Mouse (Mus musculus) testis, adult 2 months (tissue): ENCODE results near the gene Glb1l. TPM values are rescaled to one million over a fixed set of nuclear protein-coding genes. Genes with fewer than 3 reads are reported as not detected.

Source experiments
- H3K27ac ChIP-seq: fragments of 200-500 bp; 2 replicates; pipeline ENCODE4 v1.5.1; 2012; ENCODE audit warnings: low read depth, low read length; ENCODE audit not compliant: control insufficient read depth, insufficient read depth
- H3K27me3 ChIP-seq: fragments of 200-500 bp; 2 replicates; pipeline ENCODE4 v1.6.1; 2012; ENCODE audit warnings: mild to moderate bottlenecking, low read length, moderate library complexity; ENCODE audit not compliant: control insufficient read depth, insufficient read depth
- H3K36me3 ChIP-seq: fragments of 200-500 bp; 2 replicates; pipeline ENCODE4 v1.6.1; 2012; ENCODE audit warnings: mild to moderate bottlenecking, low read length; ENCODE audit not compliant: control insufficient read depth, insufficient read depth
- H3K4me1 ChIP-seq: fragments of 200-500 bp; 2 replicates; pipeline ENCODE4 v1.6.1; 2012; ENCODE audit warnings: low read length; ENCODE audit not compliant: control insufficient read depth, insufficient read depth
- H3K4me3 ChIP-seq: fragments of 200-500 bp; 2 replicates; pipeline ENCODE4 v1.5.1; 2012; ENCODE audit warnings: low read depth, mild to moderate bottlenecking, low read length, moderate library complexity, mixed read lengths; ENCODE audit not compliant: control insufficient read depth
- CTCF ChIP-seq: fragments of 200-500 bp; IDR thresholded peaks from 2 replicates; pipeline ENCODE4 v1.5.1; 2012; ENCODE audit warnings: low read depth, mild to moderate bottlenecking, inconsistent platforms, low read length, moderate library complexity; ENCODE audit not compliant: control insufficient read depth, insufficient read depth, insufficient replicate concordance
- POLR2A ChIP-seq: fragments of 200-500 bp; IDR thresholded peaks from 2 replicates; pipeline ENCODE4 v1.6.1; 2012; ENCODE audit warnings: low read depth, mild to moderate bottlenecking, inconsistent platforms, low read length, moderate library complexity; ENCODE audit not compliant: control insufficient read depth
- polyA plus RNA-seq: library from polyadenylated mRNA; depleted of rRNA; stranded (reverse); fragments of >200 nt; gene quantifications from 2 replicates; pipeline ENCODE4 v1.2.3, GENCODE M21; 2012; rRNA removed

Glb1l gene
- polyA plus RNA-seq, 1 experiment: 129 TPM

GRCm38 (mm10) chr1:75155837-75156236, 54.8 kb downstream of the Glb1l start:
- Histone ChIP-seq H3K27ac (no peak overlapping the region), H3K4me3 (no peak overlapping the region), H3K36me3 (no peaks in the 10 kb centered on the region), H3K27me3 (no peaks in the 10 kb centered on the region), H3K4me1 (no peaks in the 10 kb centered on the region)
- TF ChIP-seq CTCF: no peak
- no peak for TF ChIP-seq POLR2A

- no peak for TF ChIP-seq POLR2A
- no peak for TF ChIP-seq CTCF
- no peak overlapping the region for H3K4me3 ChIP-seq
- no peak overlapping the region for H3K27ac ChIP-seq
- peaks cover 5% of the 10 kb centered on the region for H3K4me1 ChIP-seq
- no peaks in the 10 kb centered on the region for H3K27me3 ChIP-seq
- H3K36me3 ChIP-seq: peaks cover 5% of the 10 kb centered on the region
These were observed 61.9 kb downstream of the Glb1l start for GRCm38 (mm10) chr1:75148727-75149126.

Other genes starting within 250 kb of the Glb1l start
- 7.7 and 7.9 TPM in 2 replicates for gene Nhej1, start 85.6 kb downstream of the Glb1l start, polyA plus RNA-seq
- not detected in 2 replicates for gene Slc23a3, start 76.9 kb downstream of the Glb1l start, polyA plus RNA-seq
- 43.5 and 44.3 TPM in 2 replicates for gene Cnppd1, start 68.1 kb downstream of the Glb1l start, polyA plus RNA-seq
- gene Retreg2, start 68.0 kb downstream of the Glb1l start, polyA plus RNA-seq: 211 and 215 TPM in 2 replicates
- gene Zfand2b, start 42.2 kb downstream of the Glb1l start, polyA plus RNA-seq: 7.1 and 7.4 TPM in 2 replicates
- gene Abcb6, start 30.4 kb downstream of the Glb1l start, polyA plus RNA-seq: 34.2 and 36.6 TPM in 2 replicates
- gene Ankzf1, start 18.7 kb downstream of the Glb1l start, polyA plus RNA-seq: 5.4 and 6.2 TPM in 2 replicates
- gene Atg9a, start 18.6 kb downstream of the Glb1l start, polyA plus RNA-seq: 529 TPM in 2 replicates
- 205 and 207 TPM in 2 replicates for gene Stk16, start within 50 bp of the Glb1l start, polyA plus RNA-seq
- gene Tuba4a, start 9.1 kb upstream of the Glb1l start, polyA plus RNA-seq: 163 and 204 TPM in 2 replicates
- 10.2 and 12.7 TPM in 2 replicates for gene A630095N17Rik, start 21.3 kb upstream of the Glb1l start, polyA plus RNA-seq
- 298 and 299 TPM in 2 replicates for gene Dnajb2, start 25.6 kb upstream of the Glb1l start, polyA plus RNA-seq
- 0.41 and 0.49 TPM in 2 replicates for gene Ptprn, start 53.7 kb upstream of the Glb1l start, polyA plus RNA-seq
- gene Resp18, start 67.6 kb upstream of the Glb1l start, polyA plus RNA-seq: 0.20 TPM in 1 of 2 replicates, not detected in the other
- gene Dnpep, start 107.2 kb upstream of the Glb1l start, polyA plus RNA-seq: 158 and 175 TPM in 2 replicates
- 3.6 and 9.8 TPM in 2 replicates for gene Des, start 149.5 kb upstream of the Glb1l start, polyA plus RNA-seq
- 1.4 and 5.8 TPM in 2 replicates for gene Speg, start 164.5 kb upstream of the Glb1l start, polyA plus RNA-seq
- gene Gmppa, start 225.1 kb upstream of the Glb1l start, polyA plus RNA-seq: 96.2 and 98.2 TPM in 2 replicates
- gene Asic4, start 239.6 kb upstream of the Glb1l start, polyA plus RNA-seq: 0.82 and 1.0 TPM in 2 replicates